Mouse (Mus musculus) lung, postnatal 25 days (tissue): ENCODE data around the gene Gm14085.
"Not testable (repeated sequence)": the region's sequence is repeated elsewhere in the genome, so short reads cannot be mapped to it uniquely, and the experiment has no call there.

Experiments used
- DNase-seq: peaks from one replicate; pipeline ENCODE4 v3.0.0; 2022; ENCODE audit warnings: low spot score

The Gm14085 gene

DNA sequence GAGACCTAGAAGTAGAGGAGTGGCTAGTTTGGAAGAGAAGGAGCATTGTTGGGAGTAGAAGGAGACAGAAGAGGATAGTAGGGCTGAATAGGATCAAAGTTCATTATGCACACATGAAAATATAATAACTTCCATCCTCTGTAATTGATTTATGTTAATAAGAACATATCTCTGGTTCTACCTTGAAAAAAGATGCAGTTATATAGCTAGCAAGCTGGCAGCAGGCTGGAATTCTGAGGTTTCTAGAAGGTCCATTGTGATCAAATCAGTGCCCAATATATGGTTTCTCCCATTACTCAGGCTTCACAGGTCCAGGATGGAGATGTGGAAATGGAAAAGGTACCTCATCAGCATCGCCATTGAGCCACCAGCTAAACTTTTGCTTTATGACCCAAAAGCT lies at the start of gene Gm14085:
Gene Gm14085 (plus strand): TSS at position 301 of the 400 bp plus-strand sequence.
- DNase-seq = no peak

DNA sequence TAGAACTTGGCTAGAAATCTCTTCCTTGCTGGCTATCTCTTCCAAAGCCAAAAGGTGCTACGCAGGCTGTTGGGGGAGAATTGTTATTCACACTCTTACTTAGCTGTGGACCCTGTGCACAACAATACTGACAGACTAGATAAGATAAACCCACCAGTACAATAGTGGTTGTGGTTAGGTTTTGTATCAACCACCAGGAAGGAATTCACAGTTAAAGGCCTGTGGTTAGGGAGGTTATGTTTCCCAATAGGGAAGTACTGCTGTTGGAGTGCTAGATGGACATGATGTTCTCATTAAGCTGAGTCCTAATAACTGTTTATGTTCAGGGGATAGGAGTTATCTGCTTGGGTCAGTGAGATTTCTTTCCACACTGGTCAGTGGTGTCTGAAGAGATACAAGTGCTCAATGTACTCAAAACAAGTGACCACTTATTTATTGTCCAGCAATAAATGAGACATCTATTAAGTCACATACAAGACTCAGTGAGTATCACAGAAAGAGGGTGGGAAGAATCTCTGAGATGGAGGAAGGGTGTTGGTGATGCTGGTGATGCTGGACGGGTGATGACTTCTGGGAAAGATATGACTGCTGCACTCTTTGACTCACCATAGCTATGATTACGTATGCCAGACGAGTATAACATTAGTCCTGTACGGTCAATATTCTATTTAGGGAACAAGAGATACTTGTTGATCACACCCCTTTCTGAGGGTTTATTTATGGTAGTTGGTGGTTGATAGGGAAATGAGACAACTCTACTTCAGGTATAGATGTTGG lies 45.8 kb upstream of the Gm14085 start:
- DNase-seq = not testable (repeated sequence)

DNA sequence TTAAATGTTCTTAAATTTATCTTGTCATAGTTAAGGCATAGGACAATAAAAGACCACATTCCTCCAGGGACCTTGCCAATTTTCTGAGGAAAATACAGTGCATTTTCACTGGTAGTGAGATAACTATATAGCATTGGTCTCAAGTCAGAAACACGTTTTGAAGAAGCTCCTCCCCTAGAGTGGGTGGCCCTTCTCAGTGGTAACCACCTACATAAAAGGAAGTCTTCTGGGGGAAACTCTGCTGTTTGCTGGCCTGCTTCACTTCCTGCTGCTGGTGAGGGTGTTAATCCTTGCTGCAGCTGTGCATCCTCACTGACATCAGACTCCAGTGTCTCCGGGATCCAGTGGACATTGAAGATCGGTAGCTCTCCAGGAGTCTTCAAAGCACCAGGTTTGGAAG lies 44.2 kb upstream of the Gm14085 start:
- DNase-seq = peak; percentile 16

DNA sequence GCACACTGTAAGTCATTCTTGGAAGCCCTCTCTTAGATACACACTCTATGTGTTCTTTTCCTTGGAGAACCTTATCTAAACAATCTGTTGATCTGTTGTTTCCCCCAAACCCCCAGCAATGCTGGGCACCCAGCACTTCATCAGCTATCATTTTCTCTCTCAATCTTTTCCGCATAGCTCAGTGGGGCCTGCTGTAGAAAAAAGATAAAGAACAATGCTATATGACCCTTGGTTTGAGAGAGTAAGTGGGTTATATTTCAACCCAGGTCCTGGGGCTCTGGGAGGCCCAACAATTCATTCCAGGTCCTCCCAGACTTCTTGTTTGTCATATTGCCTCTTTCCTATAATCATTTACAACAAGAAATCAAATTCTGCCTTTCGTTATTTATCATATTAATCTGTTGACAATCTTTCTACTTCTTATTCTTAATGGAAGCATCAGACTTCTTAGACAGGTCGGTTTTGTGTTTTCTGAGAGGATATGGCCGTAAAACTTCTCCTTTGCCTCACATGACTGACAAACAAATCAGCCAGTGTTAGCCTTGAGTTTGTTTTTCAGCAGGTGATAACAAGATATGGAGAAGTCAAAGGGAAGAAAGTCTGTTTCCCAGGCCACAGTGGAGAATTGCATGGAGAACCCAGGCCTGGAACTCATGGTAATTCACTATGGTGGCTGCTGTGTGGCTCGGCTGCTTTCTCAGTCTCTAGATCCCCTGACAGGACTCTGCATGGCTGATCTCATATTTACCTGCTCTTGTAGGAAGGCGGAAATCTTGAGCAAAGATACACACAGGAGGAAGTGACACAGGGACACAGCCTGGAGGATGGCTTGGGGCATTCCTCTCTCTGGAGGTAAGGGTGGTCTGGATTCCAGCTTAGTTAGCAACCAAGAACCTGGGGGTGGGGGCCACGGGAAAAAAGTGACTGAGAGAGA lies 43.5 kb upstream of the Gm14085 start:
- DNase-seq = no peak

DNA sequence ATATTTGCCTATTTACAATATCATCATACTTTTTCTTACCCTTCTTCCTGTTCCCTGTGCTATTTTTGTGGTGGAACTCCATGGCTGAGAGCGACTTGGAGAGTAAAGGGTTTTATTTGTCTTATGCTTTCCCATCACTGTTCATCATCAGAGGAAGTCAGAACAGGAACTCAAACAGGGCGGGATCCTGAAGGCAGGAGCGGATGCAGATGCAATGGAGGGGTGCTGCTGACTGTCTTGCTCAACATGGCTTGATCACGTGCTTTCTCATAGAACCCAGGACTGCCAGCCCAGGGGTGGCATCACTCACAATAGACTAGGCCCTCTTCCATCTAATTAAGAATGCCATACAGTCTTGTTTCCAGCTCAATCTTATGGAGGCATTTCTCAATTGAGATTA lies 34.4 kb upstream of the Gm14085 start:
- DNase-seq = no peak

DNA sequence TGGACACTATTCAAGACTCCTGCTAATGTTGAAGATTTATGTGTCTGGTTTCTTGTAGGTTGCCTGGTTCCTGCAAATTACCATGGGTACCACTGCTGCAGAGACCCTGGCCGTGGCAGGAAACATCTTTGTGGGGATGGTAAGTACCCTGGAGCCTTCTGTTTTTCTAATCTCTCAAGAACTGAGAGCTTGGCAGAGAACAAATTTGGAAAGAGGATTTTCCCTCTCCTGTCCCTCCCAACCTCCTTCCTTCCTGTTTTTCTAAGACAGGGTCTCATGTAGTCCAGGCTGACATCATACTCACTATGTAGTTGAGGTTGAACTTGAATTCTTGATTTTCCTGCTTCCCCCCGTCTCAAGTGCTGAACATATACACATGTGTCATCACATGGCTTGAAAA lies 32.3 kb upstream of the Gm14085 start:
- DNase-seq = no peak

DNA sequence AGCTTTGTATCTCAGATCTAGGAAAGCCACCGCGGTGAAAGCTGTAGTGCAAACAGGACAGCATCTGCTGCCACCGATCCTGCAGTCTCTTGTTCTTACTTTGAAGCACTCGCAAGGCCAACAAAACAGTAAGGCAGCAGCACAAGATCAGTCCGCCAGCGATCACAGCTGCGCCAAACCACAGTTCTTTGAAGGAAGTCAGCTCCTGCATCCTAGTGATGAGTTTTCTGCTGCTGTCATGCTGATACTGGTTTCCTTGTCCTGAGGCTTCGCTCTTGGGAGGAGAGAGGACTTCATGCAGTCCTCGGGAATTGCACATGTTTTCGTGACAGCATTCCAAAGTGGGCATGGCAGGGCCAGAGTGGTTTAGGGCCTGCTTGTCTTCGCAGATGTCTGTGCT lies 17.8 kb upstream of the Gm14085 start:
- no peak for DNase-seq

DNA sequence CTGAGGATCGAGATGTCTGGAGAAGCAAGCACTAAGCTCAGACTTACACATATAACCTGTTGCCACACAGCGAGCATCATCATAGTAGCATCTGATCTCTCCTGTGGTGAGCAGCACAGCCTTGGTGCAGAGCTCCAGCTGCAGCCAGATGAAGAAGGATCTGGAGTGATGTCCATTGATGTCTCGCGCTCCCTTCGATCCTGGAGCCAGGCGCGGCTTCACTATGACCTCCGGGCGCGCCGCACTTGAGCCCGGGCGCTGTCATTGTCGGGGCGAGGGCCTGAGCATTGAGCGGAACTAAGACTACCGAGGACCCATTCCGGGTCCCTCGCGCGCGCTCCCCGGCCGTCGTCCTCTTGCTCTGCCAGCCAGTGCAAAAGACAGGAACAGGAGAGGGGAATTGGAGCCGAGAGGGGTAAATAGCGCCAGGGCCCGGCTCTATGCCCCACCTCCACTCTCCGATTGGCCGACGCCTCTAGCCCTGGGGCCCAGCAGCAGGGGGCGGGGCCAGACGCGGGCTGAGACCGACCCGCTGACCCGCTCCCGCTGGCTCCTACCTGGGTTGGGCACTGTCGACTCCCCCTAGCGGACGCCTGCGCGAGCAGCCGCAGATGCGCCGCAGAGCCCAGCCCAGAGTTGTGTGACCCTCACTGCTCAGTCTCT lies 17.3 kb upstream of the Gm14085 start:
- DNase-seq = peak; percentile 95

DNA sequence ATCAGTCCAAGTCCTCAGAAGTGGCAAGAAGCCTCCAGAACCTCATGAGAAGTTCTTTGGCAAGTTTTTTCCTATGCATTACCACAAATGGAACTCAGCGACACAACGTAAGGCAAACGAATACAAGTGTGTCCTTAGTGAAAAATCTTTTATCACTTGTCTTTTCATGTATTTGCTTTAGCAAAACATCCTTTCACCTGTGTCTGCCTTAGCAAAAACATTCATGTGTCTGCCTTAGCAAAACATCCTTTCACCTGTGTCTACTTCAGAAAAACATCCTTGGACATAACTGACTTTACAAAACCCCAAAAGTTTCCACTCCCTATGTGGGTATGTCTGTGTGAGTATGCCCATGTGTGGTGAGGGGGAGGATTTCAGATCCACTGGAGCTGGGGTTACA lies 15.5 kb upstream of the Gm14085 start:
- DNase-seq = peak; percentile 13

DNA sequence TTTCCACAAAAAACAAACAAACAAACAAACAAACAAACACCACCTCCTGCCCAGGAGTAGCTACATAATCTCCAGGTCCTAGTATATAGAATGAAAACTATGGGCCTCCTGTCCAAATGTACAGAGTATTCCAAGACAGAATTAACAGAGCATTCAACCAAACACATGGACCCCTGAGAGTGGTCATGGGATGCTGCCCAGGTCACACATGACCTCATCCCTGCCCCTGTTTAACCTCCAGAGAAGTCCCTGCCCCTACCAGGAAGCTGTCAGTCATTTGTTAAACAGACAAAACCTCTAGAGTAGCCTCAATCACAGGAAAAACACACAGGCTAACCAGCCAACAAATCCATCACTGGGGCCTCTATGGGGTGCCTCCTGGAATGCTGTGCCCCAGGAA lies 8.2 kb upstream of the Gm14085 start:
- DNase-seq = no peak

DNA sequence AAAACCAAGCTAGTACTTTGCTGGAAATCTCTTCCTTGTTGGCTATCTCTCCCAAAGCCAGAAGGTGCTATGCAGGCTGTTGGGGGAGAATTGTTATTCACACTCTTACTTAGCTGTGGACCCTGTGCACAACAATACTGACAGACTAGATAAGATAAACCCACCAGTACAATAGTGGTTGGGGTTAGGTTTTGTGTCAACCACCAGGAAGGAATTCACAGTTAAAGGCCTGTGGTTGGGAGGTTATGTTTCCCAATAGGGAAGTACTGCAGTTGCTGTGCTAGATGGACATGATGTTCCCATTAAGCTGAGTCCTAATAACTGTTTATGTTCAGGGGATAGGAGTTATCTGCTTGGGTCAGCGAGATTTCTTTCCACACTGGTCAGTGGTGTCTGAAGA lies 954 bp upstream of the Gm14085 start:
- DNase-seq = not testable (repeated sequence)

DNA sequence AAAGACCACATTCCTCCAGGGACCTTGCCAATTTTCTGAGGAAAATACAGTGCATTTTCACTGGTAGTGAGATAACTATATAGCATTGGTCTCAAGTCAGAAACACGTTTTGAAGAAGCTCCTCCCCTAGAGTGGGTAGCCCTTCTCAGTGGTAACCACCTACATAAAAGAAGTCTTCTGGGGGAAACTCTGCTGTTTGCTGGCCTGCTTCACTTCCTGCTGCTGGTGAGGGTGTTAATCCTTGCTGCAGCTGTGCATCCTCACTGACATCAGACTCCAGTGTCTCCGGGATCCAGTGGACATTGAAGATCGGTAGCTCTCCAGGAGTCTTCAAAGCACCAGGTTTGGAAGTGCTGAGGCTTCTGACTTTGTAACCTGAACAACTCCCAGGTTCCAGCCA lies 913 bp downstream of the Gm14085 start:
- not testable (repeated sequence) for DNase-seq

DNA sequence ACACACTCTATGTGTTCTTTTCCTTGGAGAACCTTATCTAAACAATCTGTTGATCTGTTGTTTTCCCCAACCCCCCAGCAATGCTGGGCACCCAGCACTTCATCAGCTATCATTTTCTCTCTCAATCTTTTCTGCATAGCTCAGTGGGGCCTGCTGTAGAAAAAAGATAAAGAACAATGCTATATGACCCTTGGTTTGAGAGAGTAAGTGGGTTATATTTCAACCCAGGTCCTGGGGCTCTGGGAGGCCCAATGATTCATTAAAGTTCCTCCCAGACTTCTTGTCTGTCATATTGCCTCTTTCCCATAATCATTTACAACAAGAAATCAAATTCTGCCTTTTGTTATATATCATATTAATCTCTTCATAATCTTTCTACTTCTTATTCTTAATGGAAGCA lies 1.4 kb downstream of the Gm14085 start:
- not testable (repeated sequence) for DNase-seq

DNA sequence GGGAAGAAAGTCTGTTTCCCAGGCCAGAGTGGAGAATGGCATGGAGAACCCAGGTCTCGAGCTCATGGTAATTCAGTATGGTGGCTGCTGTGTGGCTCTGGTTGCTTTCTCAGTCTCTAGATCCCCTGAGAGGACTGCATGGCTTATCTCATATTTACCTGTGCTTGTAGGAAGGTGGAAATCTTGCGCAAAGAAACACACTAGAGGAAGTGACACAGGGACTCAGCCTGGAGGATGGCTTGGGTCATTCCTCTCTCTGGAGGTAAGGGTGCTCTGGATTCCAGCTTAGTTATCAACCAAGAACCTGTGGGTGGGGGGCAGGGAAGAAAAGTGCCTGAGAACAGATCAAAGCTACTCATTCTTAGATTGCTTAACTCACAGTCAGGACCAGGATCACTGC lies 1.9 kb downstream of the Gm14085 start:
- no peak for DNase-seq

DNA sequence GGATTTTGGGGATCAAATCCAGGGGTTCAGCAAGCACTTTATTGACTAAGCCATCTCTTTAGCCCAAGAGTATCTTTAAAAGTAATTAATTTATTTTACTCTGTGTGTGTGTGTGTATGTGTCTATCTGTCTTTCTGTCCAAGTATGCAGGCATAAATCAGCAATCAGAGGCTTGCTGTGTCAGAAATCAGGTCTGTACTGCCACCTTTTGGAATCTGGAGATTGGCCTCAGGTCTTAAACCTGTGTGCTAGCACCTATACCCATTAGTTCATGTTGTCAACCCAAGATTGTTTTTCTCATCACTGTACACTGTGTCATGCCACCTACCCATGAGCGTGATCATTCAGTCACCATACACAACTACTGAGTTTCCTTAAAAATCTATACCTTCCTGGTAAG lies 45.0 kb downstream of the Gm14085 start:
- DNase-seq = not testable (repeated sequence)

DNA sequence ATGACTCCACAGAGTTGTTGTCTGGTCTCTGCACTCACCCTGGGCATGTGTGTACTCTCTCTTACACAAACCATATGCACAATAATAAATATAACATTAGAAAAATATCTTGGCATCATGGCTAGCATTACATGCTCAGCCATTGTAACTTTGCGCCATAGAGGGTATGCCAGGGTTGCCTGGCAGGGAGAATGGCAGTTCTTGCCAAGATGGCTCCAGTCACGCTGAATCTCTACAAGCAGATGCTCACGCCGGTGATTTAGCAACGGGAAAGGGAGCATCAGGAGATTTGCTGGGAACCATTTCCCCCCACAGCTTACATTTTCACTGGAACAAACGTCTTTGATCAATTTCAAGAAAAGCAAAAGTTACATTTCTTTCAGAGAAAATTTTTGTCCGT lies 46.5 kb downstream of the Gm14085 start:
- no peak for DNase-seq

DNA sequence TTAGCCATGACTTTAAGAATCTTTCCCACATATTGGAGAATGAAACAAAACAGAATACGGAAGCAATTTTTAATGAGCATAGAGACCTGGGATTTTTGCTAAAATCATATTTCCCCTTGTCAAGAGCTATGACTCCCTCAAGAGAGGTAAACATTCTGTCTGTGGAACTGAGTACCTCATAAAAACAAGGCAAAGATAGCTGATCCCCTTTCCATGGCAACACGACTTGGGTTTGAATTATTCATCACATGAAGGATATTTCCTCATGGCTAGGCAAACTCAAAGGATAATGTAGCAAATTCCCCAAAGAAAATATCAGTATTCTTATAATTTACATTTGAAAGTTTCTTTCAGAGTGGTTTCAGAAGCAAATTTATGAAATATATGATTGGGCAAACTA lies 47.0 kb downstream of the Gm14085 start:
- DNase-seq = no peak

DNA sequence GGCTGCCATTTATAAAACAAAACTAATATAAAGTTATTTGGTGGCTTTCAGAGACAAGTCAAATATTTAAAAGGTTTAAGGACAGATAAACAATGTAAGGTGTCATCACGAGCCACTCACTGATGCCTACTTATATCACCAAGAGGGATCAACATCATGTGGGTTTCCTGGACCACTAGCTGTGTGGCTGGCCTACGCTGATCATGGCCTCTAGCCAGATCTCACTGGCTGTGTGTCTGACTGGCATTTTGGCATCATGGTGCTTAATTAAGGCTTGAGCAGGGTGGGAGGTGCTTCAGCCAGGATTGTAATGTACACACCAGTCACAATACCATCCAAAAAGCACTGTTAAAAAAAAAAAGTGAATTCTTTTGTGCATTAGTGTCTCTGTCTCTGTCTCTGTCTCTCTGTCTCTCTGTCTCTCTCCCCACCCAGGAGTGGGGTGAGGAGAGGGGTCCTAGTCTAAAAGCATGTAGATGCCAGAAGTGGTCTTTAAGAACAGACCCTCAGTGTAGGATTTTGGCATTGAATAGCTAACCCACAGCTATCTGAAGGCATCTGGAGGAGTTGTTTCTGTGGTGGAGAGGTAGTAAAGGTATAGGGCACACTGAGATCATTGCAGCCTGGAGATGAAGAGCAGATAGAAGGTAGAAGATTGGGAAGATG lies 47.5 kb downstream of the Gm14085 start:
- DNase-seq = no peak

DNA sequence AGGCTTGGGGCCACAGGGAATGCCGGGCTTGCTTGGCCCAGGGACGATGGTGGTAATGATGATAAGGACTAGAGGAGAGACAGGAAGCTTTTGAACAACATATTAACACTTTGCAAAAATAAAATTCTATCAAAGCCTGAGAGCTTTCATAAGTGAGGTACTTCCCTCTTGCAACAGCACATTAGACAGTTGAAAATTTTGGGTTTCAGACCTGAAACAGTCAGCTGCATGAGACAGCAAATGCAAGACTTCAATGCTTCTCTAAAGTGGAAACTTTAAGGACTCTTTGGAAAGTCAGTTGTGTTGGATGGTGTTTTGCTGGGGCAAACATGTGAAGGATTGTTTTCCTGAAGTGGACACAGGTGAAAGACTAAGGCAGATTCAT lies 48.1 kb downstream of the Gm14085 start:
- DNase-seq = no peak

DNA sequence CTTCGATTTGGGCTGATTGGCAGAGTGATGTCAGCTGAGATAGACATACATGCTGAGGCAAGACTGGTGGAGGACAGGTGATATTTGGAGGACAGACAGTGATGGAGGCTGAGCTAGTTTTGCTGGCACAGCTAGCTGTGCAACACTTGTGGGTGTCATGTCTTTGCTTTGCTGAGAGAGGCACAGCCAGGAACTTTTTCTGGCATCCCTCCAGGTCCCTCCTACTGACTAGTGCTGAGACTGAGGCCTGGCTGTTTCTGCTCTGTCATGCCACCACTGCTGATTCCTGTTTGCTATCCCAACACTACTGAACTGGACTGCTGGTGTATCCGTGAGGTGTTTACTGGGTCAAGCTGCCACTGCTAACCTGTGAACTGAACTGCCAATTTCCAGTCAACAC lies 48.6 kb downstream of the Gm14085 start:
- DNase-seq = no peak

DNA sequence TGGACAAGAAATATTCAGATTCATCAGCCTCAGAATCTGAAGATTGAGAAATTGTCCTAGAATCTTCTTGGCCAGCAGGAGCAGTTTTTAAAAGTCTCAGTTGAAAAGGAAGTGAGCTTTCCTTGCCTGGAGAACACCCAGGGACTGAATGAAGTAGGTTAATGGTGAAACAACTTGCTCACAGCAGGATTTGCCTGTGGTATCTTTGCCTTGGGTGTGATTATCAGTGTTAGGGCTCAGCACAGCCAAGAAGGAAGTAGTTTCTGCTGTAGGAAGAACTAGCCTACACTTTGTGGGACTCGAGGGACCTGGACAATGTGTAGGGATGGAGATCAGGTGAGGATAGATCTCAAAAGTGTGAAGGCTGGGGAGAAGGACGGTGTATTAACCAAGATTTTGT lies 49.9 kb downstream of the Gm14085 start:
- no peak for DNase-seq

DNA sequence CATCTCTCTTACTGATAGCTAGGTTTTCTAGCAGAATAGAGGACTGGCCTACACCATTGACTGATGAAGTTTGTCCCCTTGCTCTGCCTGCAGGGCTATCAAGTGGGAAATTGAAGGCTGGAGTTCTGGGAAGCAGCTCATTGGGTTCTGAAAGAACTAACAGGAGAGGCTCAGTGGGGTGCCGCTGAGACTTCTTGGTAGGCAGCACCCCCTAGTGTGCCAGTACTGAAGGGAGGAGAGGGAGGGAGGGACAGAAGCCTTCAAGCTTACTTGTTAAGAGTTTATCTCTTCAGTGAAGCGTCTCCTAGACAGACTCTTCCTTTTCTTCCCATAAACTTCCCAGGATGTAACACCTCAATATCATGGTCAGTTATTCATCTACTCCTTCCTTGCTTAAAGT lies 73.6 kb downstream of the Gm14085 start:
- DNase-seq = no peak
